Mouse (Mus musculus): ENCODE measurements at regions not wholly inside any gene's neighbourhood (a gene's known extent, or its start where the extent isn't known, plus 50 kb on each side); places are given as distances from the start of the nearest gene placed in this dataset.

GRCm38 (mm10) chr8:52704055-52704454 lies 807.5 kb upstream of the Aga start:
- no peak for TF ChIP-seq CTCF (IDR thresholded peaks at IDR 0.05; ENCODE audit: borderline replicate concordance, extremely low read depth, insufficient read depth, insufficient read length)
- no peak for TF ChIP-seq POLR2A (IDR thresholded peaks at IDR 0.05; ENCODE audit: borderline replicate concordance, extremely low read depth, insufficient read depth, insufficient read length, poor library complexity, severe bottlenecking)
